Mouse (Mus musculus): ENCODE results near the gene Rtp3. TPM values are rescaled to one million over a fixed set of nuclear protein-coding genes. Genes with fewer than 3 reads are reported as not detected.

Rtp3 gene
- polyA plus RNA-seq, 1 experiment = 2.0 TPM

DNA sequence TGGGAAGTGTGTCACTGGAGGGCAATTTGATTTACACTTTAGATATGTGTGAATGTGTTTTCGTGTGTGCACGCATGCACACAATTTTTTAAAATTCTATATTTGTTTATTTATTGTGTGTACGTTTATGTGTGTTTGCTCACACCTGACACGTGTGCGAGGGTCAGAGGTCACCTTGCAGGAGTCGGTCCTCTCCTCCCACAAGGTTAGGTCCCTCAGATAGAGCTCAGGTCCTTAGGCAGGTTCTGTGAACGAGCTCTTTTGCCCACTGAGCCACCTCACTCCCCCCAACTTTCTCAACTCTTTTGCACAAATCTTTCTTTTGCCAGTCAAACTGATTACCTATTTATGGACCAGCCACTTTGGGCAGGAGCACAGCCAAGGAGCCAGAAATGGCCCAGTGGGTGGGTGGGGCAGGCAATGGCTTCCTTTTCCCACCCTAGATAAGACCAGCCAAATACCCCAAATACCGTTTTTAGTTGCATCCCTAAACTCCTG is 41.5 kb downstream of the Rtp3 start:
- no peaks in the 10 kb centered on the region for H3K27me3 ChIP-seq (ENCODE audit: control insufficient read depth, insufficient read depth, low read length)
- H3K36me3 ChIP-seq (ENCODE audit: control insufficient read depth, insufficient read depth, low read length) = no peaks in the 10 kb centered on the region
- no peak overlapping the region for H3K4me3 ChIP-seq (ENCODE audit: extremely low read depth, insufficient read depth, insufficient read length)
- 84% methylated on average over 8 of the region's 8 CpGs for WGBS
- no peak for DNase-seq (ENCODE audit: low read depth in 1 of 2, low spot score in 2 of 2)
- H3K4me1 ChIP-seq (ENCODE audit: control insufficient read depth, insufficient read depth, insufficient read length) = no peaks in the 10 kb centered on the region; the same call in 1 of the 2 replicates
- H3K27ac ChIP-seq (ENCODE audit: insufficient read depth, low read length) = no peak overlapping the region
- TF ChIP-seq POLR2A (IDR thresholded peaks at IDR 0.05; ENCODE audit: low read depth, low read length) = no peak
- no peak for TF ChIP-seq CTCF (IDR thresholded peaks at IDR 0.05; ENCODE audit: extremely low read depth, insufficient read depth, insufficient read length, insufficient replicate concordance)

DNA sequence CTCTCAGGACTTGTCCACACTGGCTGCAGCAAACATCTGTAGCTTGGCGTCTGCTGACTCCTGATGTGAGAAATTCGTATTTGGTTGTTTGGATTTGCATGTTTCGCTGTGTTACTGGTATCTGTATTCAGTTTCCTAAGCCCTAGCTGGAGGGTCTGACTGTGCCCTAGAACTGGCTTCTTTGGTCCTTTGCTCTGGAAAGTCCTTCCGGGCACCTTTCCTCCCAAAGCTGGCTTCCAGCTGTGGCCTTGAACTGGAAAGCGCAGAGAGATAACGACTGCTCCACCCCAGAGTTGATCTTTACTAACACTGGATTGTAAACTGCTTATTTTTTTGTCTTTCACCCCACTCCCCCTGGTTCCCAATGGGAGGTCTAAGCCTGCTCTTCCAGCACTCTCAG is 42.5 kb downstream of the Rtp3 start:
- Histone ChIP-seq H3K27me3 (ENCODE audit: control insufficient read depth, insufficient read depth, low read length) (no peaks in the 10 kb centered on the region), H3K4me3 (ENCODE audit: extremely low read depth, insufficient read depth, insufficient read length) (no peak overlapping the region), H3K4me1 (ENCODE audit: control insufficient read depth, insufficient read depth, insufficient read length) (no peaks in the 10 kb centered on the region; the same call in 1 of the 2 replicates), H3K36me3 (ENCODE audit: control insufficient read depth, insufficient read depth, low read length) (no peaks in the 10 kb centered on the region), H3K27ac (ENCODE audit: insufficient read depth, low read length) (no peak overlapping the region)
- DNase-seq (ENCODE audit: low read depth in 1 of 2, low spot score in 2 of 2) = no peak
- TF ChIP-seq CTCF (IDR thresholded peaks at IDR 0.05; ENCODE audit: extremely low read depth, insufficient read depth, insufficient read length, insufficient replicate concordance) = no peak
- no peak for TF ChIP-seq POLR2A (IDR thresholded peaks at IDR 0.05; ENCODE audit: low read depth, low read length)
- 90% methylated on average over 6 of the region's 6 CpGs for WGBS

- 73% methylated on average over 6 of the region's 6 CpGs for WGBS
- no peaks in the 10 kb centered on the region for H3K36me3 ChIP-seq (ENCODE audit: control insufficient read depth, insufficient read depth, low read length)
- H3K27ac ChIP-seq (ENCODE audit: insufficient read depth, low read length) = no peak overlapping the region
- no peak overlapping the region for H3K4me3 ChIP-seq (ENCODE audit: extremely low read depth, insufficient read depth, insufficient read length)
- no peaks in the 10 kb centered on the region; the same call in 1 of the 2 replicates for H3K4me1 ChIP-seq (ENCODE audit: control insufficient read depth, insufficient read depth, insufficient read length)
- DNase-seq (ENCODE audit: low read depth in 1 of 2, low spot score in 2 of 2) = no peak
- TF ChIP-seq POLR2A (IDR thresholded peaks at IDR 0.05; ENCODE audit: low read depth, low read length) (no peak), CTCF (IDR thresholded peaks at IDR 0.05; ENCODE audit: extremely low read depth, insufficient read depth, insufficient read length, insufficient replicate concordance) (no peak)
- H3K27me3 ChIP-seq (ENCODE audit: control insufficient read depth, insufficient read depth, low read length) = no peaks in the 10 kb centered on the region
These were observed 43.1 kb downstream of the Rtp3 start for GRCm38 (mm10) chr9:110947261-110947661.

DNA sequence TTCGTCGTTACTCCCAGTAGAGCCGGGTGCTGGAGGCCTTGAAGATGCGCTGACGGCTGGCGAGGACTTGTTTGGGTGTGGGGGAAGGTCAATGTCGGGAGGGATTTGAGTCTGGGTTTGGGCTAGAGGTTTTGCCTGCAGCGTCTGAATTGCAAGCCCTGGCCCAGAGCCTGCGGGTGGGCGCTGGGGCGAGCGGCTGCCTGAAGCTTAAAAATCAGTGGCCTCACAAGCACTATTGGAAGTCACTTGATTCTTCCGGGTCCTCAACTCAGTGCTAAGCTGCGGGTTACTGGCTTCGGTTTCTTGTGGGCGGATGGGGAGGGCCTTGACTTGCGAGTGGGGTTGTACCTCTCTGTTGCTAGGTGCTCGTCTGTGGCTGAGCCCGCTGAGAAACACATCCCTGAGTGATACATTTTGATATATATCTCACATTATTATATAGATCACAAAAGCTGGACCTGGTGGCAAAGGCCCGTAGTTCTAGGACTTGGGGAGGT is 43.8 kb downstream of the Rtp3 start:
- H3K27me3 ChIP-seq (ENCODE audit: control insufficient read depth, insufficient read depth, low read length) = no peaks in the 10 kb centered on the region
- no peak for TF ChIP-seq POLR2A (IDR thresholded peaks at IDR 0.05; ENCODE audit: low read depth, low read length)
- no peak for TF ChIP-seq CTCF (IDR thresholded peaks at IDR 0.05; ENCODE audit: extremely low read depth, insufficient read depth, insufficient read length, insufficient replicate concordance)
- H3K4me1 ChIP-seq (ENCODE audit: control insufficient read depth, insufficient read depth, insufficient read length) = no peaks in the 10 kb centered on the region; the same call in 1 of the 2 replicates
- peak; percentile 22 to 45 for DNase-seq (ENCODE audit: low read depth in 1 of 2, low spot score in 2 of 2)
- peak overlapping the region; percentile 69 for H3K27ac ChIP-seq (ENCODE audit: insufficient read depth, low read length)
- H3K36me3 ChIP-seq (ENCODE audit: control insufficient read depth, insufficient read depth, low read length) = no peaks in the 10 kb centered on the region
- WGBS = 43% methylated on average over 20 of the region's 20 CpGs
- H3K4me3 ChIP-seq (ENCODE audit: extremely low read depth, insufficient read depth, insufficient read length) = no peak overlapping the region

- 41% methylated on average over 11 of the region's 11 CpGs for WGBS
- Histone ChIP-seq H3K27me3 (ENCODE audit: control insufficient read depth, insufficient read depth, low read length) (no peaks in the 10 kb centered on the region), H3K4me3 (ENCODE audit: extremely low read depth, insufficient read depth, insufficient read length) (no peak within 1 kb of the TSS), H3K4me1 (ENCODE audit: control insufficient read depth, insufficient read depth, insufficient read length) (no peaks in the 10 kb centered on the region; the same call in 1 of the 2 replicates), H3K27ac (ENCODE audit: insufficient read depth, low read length) (peak within 1 kb of the TSS; percentile 69), H3K36me3 (ENCODE audit: control insufficient read depth, insufficient read depth, low read length) (no peaks in the 10 kb centered on the region)
- TF ChIP-seq CTCF (IDR thresholded peaks at IDR 0.05; ENCODE audit: extremely low read depth, insufficient read depth, insufficient read length, insufficient replicate concordance) (no peak), POLR2A (IDR thresholded peaks at IDR 0.05; ENCODE audit: low read depth, low read length) (no peak)
- no peak for DNase-seq (ENCODE audit: low read depth in 1 of 2, low spot score in 2 of 2)
These were observed 44.5 kb downstream of the Rtp3 start, which contains the start of gene Tdgf1 for GRCm38 (mm10) chr9:110945926-110946325. Gene Tdgf1, minus strand, starts transcription at chr9:110946158.

DNA sequence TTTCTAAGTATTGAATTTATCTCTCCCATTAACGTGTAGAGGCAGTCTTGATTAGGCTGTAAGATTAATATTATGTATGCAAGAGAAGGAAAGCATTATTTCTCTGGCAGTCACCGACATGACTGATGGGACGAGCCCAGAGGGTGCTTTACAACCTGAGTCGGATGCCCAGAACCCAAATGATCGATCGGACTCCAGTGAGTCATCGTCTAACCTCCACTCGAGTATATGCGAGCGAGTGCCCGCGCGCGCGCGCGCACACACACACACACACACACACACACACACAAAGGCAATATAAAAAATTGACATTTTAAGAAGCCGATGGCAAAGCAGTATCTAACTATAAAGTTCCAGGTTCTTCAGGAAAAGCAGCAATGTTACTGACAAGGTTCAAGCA is 45.0 kb downstream of the Rtp3 start:
- TF ChIP-seq POLR2A (IDR thresholded peaks at IDR 0.05; ENCODE audit: low read depth, low read length) (no peak), CTCF (IDR thresholded peaks at IDR 0.05; ENCODE audit: extremely low read depth, insufficient read depth, insufficient read length, insufficient replicate concordance) (no peak)
- Histone ChIP-seq H3K36me3 (ENCODE audit: control insufficient read depth, insufficient read depth, low read length) (no peaks in the 10 kb centered on the region), H3K4me1 (ENCODE audit: control insufficient read depth, insufficient read depth, insufficient read length) (no peaks in the 10 kb centered on the region; the same call in 1 of the 2 replicates), H3K27me3 (ENCODE audit: control insufficient read depth, insufficient read depth, low read length) (no peaks in the 10 kb centered on the region), H3K27ac (ENCODE audit: insufficient read depth, low read length) (no peak overlapping the region), H3K4me3 (ENCODE audit: extremely low read depth, insufficient read depth, insufficient read length) (no peak overlapping the region)
- WGBS = 47% methylated on average over 18 of the region's 18 CpGs
- DNase-seq (ENCODE audit: low read depth in 1 of 2, low spot score in 2 of 2) = no peak

GRCm38 (mm10) chr9:110944265-110944664 is 46.1 kb downstream of the Rtp3 start:
- no peaks in the 10 kb centered on the region; the same call in 1 of the 2 replicates for H3K4me1 ChIP-seq (ENCODE audit: control insufficient read depth, insufficient read depth, insufficient read length)
- H3K27ac ChIP-seq (ENCODE audit: insufficient read depth, low read length) = no peak overlapping the region
- no peak overlapping the region for H3K4me3 ChIP-seq (ENCODE audit: extremely low read depth, insufficient read depth, insufficient read length)
- no peaks in the 10 kb centered on the region for H3K36me3 ChIP-seq (ENCODE audit: control insufficient read depth, insufficient read depth, low read length)
- no peak for DNase-seq (ENCODE audit: low read depth in 1 of 2, low spot score in 2 of 2)
- no peaks in the 10 kb centered on the region for H3K27me3 ChIP-seq (ENCODE audit: control insufficient read depth, insufficient read depth, low read length)
- TF ChIP-seq CTCF (IDR thresholded peaks at IDR 0.05; ENCODE audit: extremely low read depth, insufficient read depth, insufficient read length, insufficient replicate concordance) = no peak
- TF ChIP-seq POLR2A (IDR thresholded peaks at IDR 0.05; ENCODE audit: low read depth, low read length) = no peak
- WGBS = 57% methylated on average over 13 of the region's 13 CpGs

Data from spleen, adult 2 months (tissue).